Mouse (Mus musculus): ENCODE measurements around the gene Jam3. TPM values are rescaled to one million over a fixed set of nuclear protein-coding genes. Genes with fewer than 3 reads are reported as not detected.

Jam3 gene
- total and polyA plus RNA-seq, 3 experiments = 0.17 to 2.0 (median 0.72) TPM

- H3K36me3 ChIP-seq (replicated peaks in 1 of 2; ENCODE audit: control insufficient read depth in 1 of 2, insufficient read depth in 1 of 2, low read length in 1 of 2) = no peaks in the 10 kb centered on the region
- no peak overlapping the region for H3K4me2 ChIP-seq (ENCODE audit: insufficient read depth, low read depth, poor library complexity, severe bottlenecking)
- H3K79me2 ChIP-seq (replicated peaks; ENCODE audit: control insufficient read depth, extremely low read depth, insufficient read depth, poor library complexity, severe bottlenecking) = no peaks in the 10 kb centered on the region
- no peaks in the 10 kb centered on the region for H3K27me3 ChIP-seq (replicated peaks)
- dilution Hi-C loops (cut with MboI; ENCODE audit: extremely low pct_ligation_motif_present, extremely low pct_unique_long_range_greater_than_20kb, low sequenced_read_pairs) (no loop called here), in situ Hi-C loops (cut with MboI; ENCODE audit: low pct_ligation_motif_present, low pct_unique_long_range_greater_than_20kb, low sequenced_read_pairs) (no loop called here)
- TF ChIP-seq HCFC1 (IDR thresholded peaks at IDR 0.05; ENCODE audit: low read depth, low read length) (no peak), MXI1 (IDR thresholded peaks at IDR 0.05; ENCODE audit: low read depth, low read length) (no peak), ZC3H11A (IDR thresholded peaks at IDR 0.05; ENCODE audit: low read depth, low read length) (no peak), SIN3A (IDR thresholded peaks at IDR 0.05; ENCODE audit: low read length) (no peak), EP300 (IDR thresholded peaks at IDR 0.05; ENCODE audit: low read length) (no peak), CHD2 (IDR thresholded peaks at IDR 0.05; ENCODE audit: low read length) (no peak), ZMIZ1 (IDR thresholded peaks at IDR 0.05; ENCODE audit: low read depth, low read length) (no peak), UBTF (IDR thresholded peaks at IDR 0.05; ENCODE audit: low read depth, low read length) (no peak)
- H3K4me1 ChIP-seq (ENCODE audit: control insufficient read depth in 1 of 2, insufficient read depth in 2 of 2) = peaks cover 4 to 11% of the 10 kb centered on the region in 2 experiments; a peak in 3 of 4 replicates
- no peak overlapping the region for H3K27ac ChIP-seq (ENCODE audit: insufficient read depth, low read depth)
- H3K9me3 ChIP-seq (replicated peaks; ENCODE audit: low read length) = peaks cover 6% of the 10 kb centered on the region
- no peak overlapping the region for H3K4me3 ChIP-seq (replicated peaks in 1 of 3; ENCODE audit: low read depth in 2 of 3, low read length in 2 of 3, poor library complexity in 1 of 3)
- no peak overlapping the region for H3K9ac ChIP-seq (ENCODE audit: insufficient read depth, low read depth)
- no peak for DNase-seq (ENCODE audit: extremely low read depth)
Observed at GRCm38 (mm10) chr9:27125450-27125849, 29.8 kb downstream of the Jam3 start.

DNA sequence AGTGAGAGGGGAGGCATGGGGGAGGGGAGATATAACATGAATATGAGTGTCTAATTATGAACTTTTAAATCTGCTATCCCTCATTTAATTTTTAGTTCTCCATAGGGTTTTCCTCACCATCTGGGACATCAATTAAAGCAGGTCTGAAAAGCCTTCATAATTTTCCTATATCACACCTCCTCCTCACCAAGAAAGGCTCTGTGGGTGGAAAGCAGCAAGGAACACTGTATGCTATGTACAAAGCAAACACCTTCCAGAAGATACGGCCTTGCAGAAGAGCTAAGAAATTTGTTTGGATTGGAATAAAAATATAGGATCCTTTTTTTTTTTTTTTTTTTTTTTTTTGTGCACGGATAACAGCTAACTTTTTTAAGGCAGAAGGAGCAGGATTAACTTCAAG is 31.3 kb downstream of the Jam3 start:
- Histone ChIP-seq H3K4me1 (ENCODE audit: control insufficient read depth in 1 of 2, insufficient read depth in 2 of 2) (peaks cover 5 to 13% of the 10 kb centered on the region in 2 experiments; a peak in 3 of 4 replicates), H3K4me2 (ENCODE audit: insufficient read depth, low read depth, poor library complexity, severe bottlenecking) (no peak overlapping the region), H3K27ac (ENCODE audit: insufficient read depth, low read depth) (no peak overlapping the region), H3K9ac (ENCODE audit: insufficient read depth, low read depth) (no peak overlapping the region), H3K9me3 (replicated peaks; ENCODE audit: low read length) (peaks cover 6% of the 10 kb centered on the region), H3K79me2 (replicated peaks; ENCODE audit: control insufficient read depth, extremely low read depth, insufficient read depth, poor library complexity, severe bottlenecking) (no peaks in the 10 kb centered on the region), H3K4me3 (replicated peaks in 1 of 3; ENCODE audit: low read depth in 2 of 3, low read length in 2 of 3, poor library complexity in 1 of 3) (no peak overlapping the region), H3K36me3 (replicated peaks in 1 of 2; ENCODE audit: control insufficient read depth in 1 of 2, insufficient read depth in 1 of 2, low read length in 1 of 2) (no peaks in the 10 kb centered on the region), H3K27me3 (replicated peaks) (no peaks in the 10 kb centered on the region)
- in situ Hi-C loops (cut with MboI; ENCODE audit: low pct_ligation_motif_present, low pct_unique_long_range_greater_than_20kb, low sequenced_read_pairs) = no loop called here
- no peak for TF ChIP-seq MAFK (IDR thresholded peaks at IDR 0.05; ENCODE audit: insufficient replicate concordance, low read length)
- TF ChIP-seq SIN3A (IDR thresholded peaks at IDR 0.05; ENCODE audit: low read length) = no peak
- no peak for TF ChIP-seq HCFC1 (IDR thresholded peaks at IDR 0.05; ENCODE audit: low read depth, low read length)
- TF ChIP-seq UBTF (IDR thresholded peaks at IDR 0.05; ENCODE audit: low read depth, low read length) = no peak
- TF ChIP-seq JUN (IDR thresholded peaks at IDR 0.05; ENCODE audit: insufficient read depth, low read depth, low read length) = no peak
- no peak for TF ChIP-seq JUND (conservative IDR thresholded peaks at IDR 0.05; ENCODE audit: low read depth, low read length)
- no peak for TF ChIP-seq NRF1 (IDR thresholded peaks at IDR 0.05; ENCODE audit: low read depth, low read length)
- no peak for TF ChIP-seq MAX (IDR thresholded peaks at IDR 0.05; ENCODE audit: low read length)
- TF ChIP-seq KAT2A (IDR thresholded peaks at IDR 0.05; ENCODE audit: insufficient replicate concordance, low read length) = no peak
- TF ChIP-seq TCF12 (IDR thresholded peaks at IDR 0.05; ENCODE audit: low read depth, low read length) = no peak
- TF ChIP-seq TBP (conservative IDR thresholded peaks at IDR 0.05; ENCODE audit: low read depth, low read length) = no peak
- no peak for TF ChIP-seq ZKSCAN1 (IDR thresholded peaks at IDR 0.05; ENCODE audit: borderline replicate concordance, low read depth, low read length)
- TF ChIP-seq ZNF384 (IDR thresholded peaks at IDR 0.05; ENCODE audit: low read depth, low read length) = no peak
- no peak for TF ChIP-seq POLR2AphosphoS2 (IDR thresholded peaks at IDR 0.05; ENCODE audit: low read depth, low read length)
- TF ChIP-seq CHD1 (IDR thresholded peaks at IDR 0.05; ENCODE audit: low read depth, low read length) = no peak
- TF ChIP-seq E2F4 (IDR thresholded peaks at IDR 0.05; ENCODE audit: insufficient replicate concordance, low read depth, low read length) = no peak
- no peak for TF ChIP-seq MYC (IDR thresholded peaks at IDR 0.05; ENCODE audit: low read depth, low read length)
- TF ChIP-seq ELF1 (IDR thresholded peaks at IDR 0.05; ENCODE audit: low read depth, low read length) = no peak
- no peak for DNase-seq (ENCODE audit: extremely low read depth)
- dilution Hi-C loops (cut with MboI; ENCODE audit: extremely low pct_ligation_motif_present, extremely low pct_unique_long_range_greater_than_20kb, low sequenced_read_pairs) = no loop called here

Measured in CH12.LX (cell line).